Mouse (Mus musculus) hindbrain, postnatal 0 days (tissue): ENCODE measurements around the gene Tpm3. TPM values are rescaled to one million over a fixed set of nuclear protein-coding genes. Genes with fewer than 3 reads are reported as not detected.

Experiments used
- ATAC-seq: fragments of 200-750 bp; cut with Nextera tagmentation; 2 replicates; pipeline ENCODE4 v1.8.0; 2017; ENCODE audit warnings: mild to moderate bottlenecking, moderate TSS enrichment, moderate library complexity
- DNase-seq: peaks from one replicate; pipeline ENCODE4 v3.0.0-alpha.2; 2015; ENCODE audit warnings: low spot score
- H3K27ac ChIP-seq: fragments of 300-500 bp; sonication (generic); 2 replicates; pipeline ENCODE4 v1.5.1; 2014; ENCODE audit warnings: mild to moderate bottlenecking
- H3K27me3 ChIP-seq: fragments of 300-500 bp; sonication (generic); 2 replicates; pipeline ENCODE4 v1.6.1; 2014; ENCODE audit warnings: low read length, mixed read lengths; ENCODE audit not compliant: insufficient read depth
- H3K36me3 ChIP-seq: fragments of 300-500 bp; sonication (generic); 2 replicates; pipeline ENCODE4 v1.6.1; 2014; ENCODE audit warnings: low read length, mixed read lengths; ENCODE audit not compliant: insufficient read depth
- H3K4me1 ChIP-seq: fragments of 300-500 bp; sonication (generic); 2 replicates; pipeline ENCODE4 v1.6.1; 2014; ENCODE audit warnings: antibody characterized with exemption, low read length, mixed read lengths; ENCODE audit not compliant: insufficient read depth
- H3K4me2 ChIP-seq: fragments of 300-500 bp; sonication (generic); 2 replicates; pipeline ENCODE4 v1.6.1; 2014; ENCODE audit warnings: low read depth, mild to moderate bottlenecking, low read length, moderate library complexity, mixed read lengths
- H3K4me3 ChIP-seq: fragments of 300-500 bp; sonication (generic); 2 replicates; pipeline ENCODE4 v1.5.1; 2014; ENCODE audit warnings: low read length
- H3K9ac ChIP-seq: fragments of 300-500 bp; sonication (generic); replicated peaks from 2 replicates; pipeline ENCODE4 v1.6.1; 2014; ENCODE audit warnings: mild to moderate bottlenecking, low read length, moderate library complexity, mixed read lengths
- H3K9me3 ChIP-seq: fragments of 300-500 bp; sonication (generic); 2 replicates; pipeline ENCODE4 v1.6.1; 2016; ENCODE audit warnings: low read length, mixed read lengths
- CTCF ChIP-seq: IDR thresholded peaks from 2 replicates; pipeline ENCODE4 v1.5.1; 2016; ENCODE audit warnings: antibody characterized with exemption, control low read depth, low read depth
- WGBS: fragments of 180-500 bp; shearing (Covaris S2); extraction: QIAGEN DNeasy Blood & Tissue Kit; methylation state at CpG from one replicate; pipeline ENCODE4 v1.1.7; 2014; 5-methylcytosine and 5-hydroxymethylcytosine counted together
- polyA plus RNA-seq: library from polyadenylated mRNA; unstranded; fragments of >200 nt; fragmentation: Nextera tagmentation; extraction: Ambion mirVana; gene quantifications from 2 replicates; pipeline ENCODE4 v1.2.1, GENCODE M21; 2015
- total RNA-seq: library from RNA; depleted of rRNA; stranded (reverse); fragments of >200 nt; gene quantifications from 2 replicates; pipeline ENCODE4 v1.2.3, GENCODE M21; 2014

Gene Tpm3
- total and polyA plus RNA-seq, 2 experiments from 2014 or later: 142 to 302 TPM

GRCm38 (mm10) chr3:90083698-90084324 is 11.4 kb downstream of the Tpm3 start:
- Histone ChIP-seq H3K27me3 (no peaks in the 10 kb centered on the region), H3K4me2 (peak overlapping the region; percentile 14; the same call in 1 of the 2 replicates), H3K9ac (no peak overlapping the region), H3K4me3 (no peak overlapping the region), H3K4me1 (peaks cover 5% of the 10 kb centered on the region), H3K9me3 (no peaks in the 10 kb centered on the region), H3K27ac (peak overlapping the region; percentile 58; the same call in 1 of the 2 replicates), H3K36me3 (peaks cover 21% of the 10 kb centered on the region; the same call in 1 of the 2 replicates)
- no peak for TF ChIP-seq CTCF
- ATAC-seq (no peak), DNase-seq (no peak)
- WGBS: 47% methylated on average over 3 of the region's 3 CpGs

GRCm38 (mm10) chr3:90084790-90085189 is 12.3 kb downstream of the Tpm3 start:
- H3K36me3 ChIP-seq: peaks cover 30% of the 10 kb centered on the region; the same call in 1 of the 2 replicates
- DNase-seq (no peak), ATAC-seq (no peak)
- H3K9me3 ChIP-seq: no peaks in the 10 kb centered on the region
- H3K4me2 ChIP-seq: no peak overlapping the region
- 66% methylated on average over 4 of the region's 4 CpGs for WGBS
- no peak overlapping the region for H3K4me3 ChIP-seq
- no peak for TF ChIP-seq CTCF
- no peak overlapping the region for H3K9ac ChIP-seq
- H3K27ac ChIP-seq: peak overlapping the region; percentile 49; the same call in 1 of the 2 replicates
- H3K4me1 ChIP-seq: peaks cover 5% of the 10 kb centered on the region
- H3K27me3 ChIP-seq: no peaks in the 10 kb centered on the region

GRCm38 (mm10) chr3:90085281-90085680 is 12.8 kb downstream of the Tpm3 start:
- no peak overlapping the region for H3K4me3 ChIP-seq
- TF ChIP-seq CTCF: no peak
- DNase-seq (no peak), ATAC-seq (no peak)
- H3K27me3 ChIP-seq: no peaks in the 10 kb centered on the region
- H3K36me3 ChIP-seq: peaks cover 35% of the 10 kb centered on the region
- H3K9ac ChIP-seq: no peak overlapping the region
- H3K9me3 ChIP-seq: no peaks in the 10 kb centered on the region
- peaks cover 5% of the 10 kb centered on the region for H3K4me1 ChIP-seq
- H3K4me2 ChIP-seq: no peak overlapping the region
- no peak overlapping the region for H3K27ac ChIP-seq
- 80% methylated on average over 6 of the region's 6 CpGs for WGBS

- no peak overlapping the region for H3K4me2 ChIP-seq
- no peak for TF ChIP-seq CTCF
- ATAC-seq: no peak
- H3K27me3 ChIP-seq: no peaks in the 10 kb centered on the region
- whole genome bisulfite sequencing: 89% methylated on average over 5 of the region's 5 CpGs
- H3K4me3 ChIP-seq: no peak overlapping the region
- H3K9ac ChIP-seq: no peak overlapping the region
- no peaks in the 10 kb centered on the region for H3K9me3 ChIP-seq
- H3K4me1 ChIP-seq: peaks cover 3% of the 10 kb centered on the region
- peaks cover 42% of the 10 kb centered on the region for H3K36me3 ChIP-seq
- H3K27ac ChIP-seq: no peak overlapping the region
- no peak for DNase-seq
These were observed 13.6 kb downstream of the Tpm3 start for GRCm38 (mm10) chr3:90086068-90086467.

GRCm38 (mm10) chr3:90088617-90089016 is 16.2 kb downstream of the Tpm3 start:
- Histone ChIP-seq H3K9me3 (no peaks in the 10 kb centered on the region), H3K27me3 (no peaks in the 10 kb centered on the region), H3K9ac (no peak overlapping the region), H3K27ac (no peak overlapping the region), H3K4me1 (no peaks in the 10 kb centered on the region; the same call in 1 of the 2 replicates), H3K4me2 (no peak overlapping the region), H3K36me3 (peaks cover 65% of the 10 kb centered on the region), H3K4me3 (no peak overlapping the region)
- WGBS: 97% methylated on average over 2 of the region's 2 CpGs
- no peak for TF ChIP-seq CTCF
- no peak for DNase-seq
- ATAC-seq: no peak

GRCm38 (mm10) chr3:90090892-90091291 is 18.4 kb downstream of the Tpm3 start:
- H3K9me3 ChIP-seq: no peaks in the 10 kb centered on the region
- no peaks in the 10 kb centered on the region for H3K4me1 ChIP-seq
- no peak for ATAC-seq
- no peak for DNase-seq
- H3K36me3 ChIP-seq: peaks cover 69% of the 10 kb centered on the region
- 83% methylated on average over 6 of the region's 6 CpGs for WGBS
- H3K27me3 ChIP-seq: no peaks in the 10 kb centered on the region
- H3K4me3 ChIP-seq: no peak overlapping the region
- no peak overlapping the region for H3K4me2 ChIP-seq
- no peak for TF ChIP-seq CTCF
- H3K27ac ChIP-seq: no peak overlapping the region
- H3K9ac ChIP-seq: no peak overlapping the region

GRCm38 (mm10) chr3:90094453-90094852 is 22.0 kb downstream of the Tpm3 start:
- H3K36me3 ChIP-seq: peaks cover 45% of the 10 kb centered on the region
- H3K9ac ChIP-seq: no peak overlapping the region
- ATAC-seq: no peak
- DNase-seq: no peak
- H3K27me3 ChIP-seq: no peaks in the 10 kb centered on the region
- no peak overlapping the region for H3K4me2 ChIP-seq
- 97% methylated on average over 3 of the region's 3 CpGs for WGBS
- TF ChIP-seq CTCF: no peak
- no peaks in the 10 kb centered on the region for H3K4me1 ChIP-seq
- no peak overlapping the region for H3K27ac ChIP-seq
- no peaks in the 10 kb centered on the region for H3K9me3 ChIP-seq
- no peak overlapping the region for H3K4me3 ChIP-seq
